8 mouse cellular contexts compared by ENCODE assay signal in genomic region chr4:32983176-32984155, GRCm38 (mm10). TPM values are rescaled to one million over a fixed set of nuclear protein-coding genes. Genes with fewer than 3 reads are reported as not detected.
A peak's percentile ranks its signal among the peaks of the same experiment; 100 is the strongest.
DNase-seq lines count a peak whose midpoint lies in the region; ATAC-seq and TF ChIP-seq lines count a peak whose summit lies in the region.

No protein-coding gene starts in this region.

- TF ChIP-seq POLR2A in bone marrow, adult 2 months (IDR thresholded peaks at IDR 0.05; ENCODE audit: borderline replicate concordance, control insufficient read depth, low read depth, low read length) = 0 out of 2 replicates have a peak, but pooled peaks have one; percentile 10

- H3K27me3 ChIP-seq in C2C12 (ENCODE audit: control insufficient read depth, insufficient read depth, insufficient read length) = no peaks in the 10 kb centered on the region
- peaks cover 17% of the 10 kb centered on the region for H3K27me3 ChIP-seq in forebrain, embryonic 10.5 days (ENCODE audit: poor library complexity, severe bottlenecking)
- H3K27me3 ChIP-seq in heart, embryonic 13.5 days (replicated peaks) = 0 out of 2 replicates have a peak, but pooled peaks cover 5% of the 10 kb centered on the region
- H3K27me3 ChIP-seq in kidney, postnatal 0 days (ENCODE audit: insufficient read depth, low read length) = no peaks in the 10 kb centered on the region
- peaks cover 71% of the 10 kb centered on the region for H3K27me3 ChIP-seq in liver, embryonic 12.5 days (replicated peaks)
- H3K27me3 ChIP-seq in stomach, embryonic 15.5 days (replicated peaks) = no peaks in the 10 kb centered on the region

- no peaks in the 10 kb centered on the region; the same call in 1 of the 2 replicates for H3K4me1 ChIP-seq in bone marrow, adult 2 months (ENCODE audit: control insufficient read depth, insufficient read depth, low read length)
- H3K4me1 ChIP-seq in forebrain, embryonic 10.5 days = peaks cover 47% of the 10 kb centered on the region
- peaks cover 47% of the 10 kb centered on the region for H3K4me1 ChIP-seq in heart, embryonic 13.5 days
- peaks cover 12% of the 10 kb centered on the region for H3K4me1 ChIP-seq in kidney, postnatal 0 days (replicated peaks; ENCODE audit: insufficient read depth, low read length)
- H3K4me1 ChIP-seq in liver, embryonic 12.5 days = peaks cover 86% of the 10 kb centered on the region
- no peaks in the 10 kb centered on the region for H3K4me1 ChIP-seq in stomach, embryonic 15.5 days

- H3ac ChIP-seq in C2C12 (ENCODE audit: control insufficient read depth, insufficient read length, low read depth) = peak overlapping the region; percentile 56

- peak overlapping the region; percentile 94 for H3K9ac ChIP-seq in heart, embryonic 13.5 days
- H3K9ac ChIP-seq in kidney, postnatal 0 days (ENCODE audit: low read depth, low read length) = peak overlapping the region; percentile 77
- peak overlapping the region; percentile 78 for H3K9ac ChIP-seq in liver, embryonic 12.5 days
- peak overlapping the region; percentile 46 for H3K9ac ChIP-seq in stomach, embryonic 15.5 days

- DNase-seq in forebrain, embryonic 10.5 days (ENCODE audit: extremely low spot score, low spot score) = peak; percentile 71
- DNase-seq in kidney, postnatal 0 days (ENCODE audit: low spot score) = peak; percentile 44
- DNase-seq in neural tube, embryonic 10.5 days (ENCODE audit: extremely low spot score, low spot score) = peak; percentile 85

- H3K4me2 ChIP-seq in heart, embryonic 13.5 days = peak overlapping the region; percentile 89
- H3K4me2 ChIP-seq in kidney, postnatal 0 days (ENCODE audit: low read length) = peak overlapping the region; percentile 100
- H3K4me2 ChIP-seq in liver, embryonic 12.5 days = peak overlapping the region; percentile 99
- peak overlapping the region; percentile 98 for H3K4me2 ChIP-seq in stomach, embryonic 15.5 days

- no peak for TF ChIP-seq CTCF in C2C12 (IDR thresholded peaks at IDR 0.05; ENCODE audit: control insufficient read depth, insufficient read depth, insufficient read length)
- no peak for TF ChIP-seq CTCF in bone marrow, adult 2 months (IDR thresholded peaks at IDR 0.05; ENCODE audit: control insufficient read depth, insufficient read depth, low read length)
- TF ChIP-seq CTCF in kidney, postnatal 0 days (IDR thresholded peaks at IDR 0.05; ENCODE audit: low read depth) = no peak

- no peaks in the 10 kb centered on the region for H3K79me3 ChIP-seq in C2C12 (ENCODE audit: low read depth)

- WGBS in bone marrow, adult 2 months = under 1% methylated on average over 92 of the region's 94 CpGs
- WGBS in forebrain, embryonic 10.5 days = under 1% methylated on average over 88 of the region's 94 CpGs
- under 1% methylated on average over 81 of the region's 94 CpGs for WGBS in heart, embryonic 13.5 days
- under 1% methylated on average over 80 of the region's 94 CpGs for WGBS in kidney, postnatal 0 days
- 2% methylated on average over 82 of the region's 94 CpGs for WGBS in liver, embryonic 12.5 days (ENCODE audit: insufficient replicate concordance)
- WGBS in stomach, embryonic 15.5 days = under 1% methylated on average over 83 of the region's 94 CpGs

- H3K79me2 ChIP-seq in C2C12 (ENCODE audit: control insufficient read depth, insufficient read depth) = no peaks in the 10 kb centered on the region

- no peaks in the 10 kb centered on the region for H3K9me3 ChIP-seq in forebrain, embryonic 10.5 days
- H3K9me3 ChIP-seq in heart, embryonic 13.5 days = 0 out of 2 replicates have a peak, but pooled peaks cover 5% of the 10 kb centered on the region
- H3K9me3 ChIP-seq in kidney, postnatal 0 days (replicated peaks; ENCODE audit: low read length) = no peaks in the 10 kb centered on the region
- H3K9me3 ChIP-seq in liver, embryonic 12.5 days (replicated peaks) = peaks cover 4% of the 10 kb centered on the region; the same call in 1 of the 2 replicates
- no peaks in the 10 kb centered on the region for H3K9me3 ChIP-seq in stomach, embryonic 15.5 days

- peak overlapping the region; percentile 65 for H3K27ac ChIP-seq in bone marrow, adult 2 months (ENCODE audit: control insufficient read depth, insufficient read depth, low read depth, low read length, poor library complexity)
- H3K27ac ChIP-seq in forebrain, embryonic 10.5 days = peak overlapping the region; percentile 99
- peak overlapping the region; percentile 88 for H3K27ac ChIP-seq in heart, embryonic 13.5 days (replicated peaks)
- peak overlapping the region; percentile 85 for H3K27ac ChIP-seq in kidney, postnatal 0 days
- H3K27ac ChIP-seq in liver, embryonic 12.5 days = peak overlapping the region; percentile 56; the same call in 1 of the 2 replicates
- H3K27ac ChIP-seq in stomach, embryonic 15.5 days = no peak overlapping the region

- no peaks in the 10 kb centered on the region for H3K36me3 ChIP-seq in C2C12 (ENCODE audit: control insufficient read depth, insufficient read depth)
- 0 out of 2 replicates have a peak, but pooled peaks cover 2% of the 10 kb centered on the region for H3K36me3 ChIP-seq in forebrain, embryonic 10.5 days (replicated peaks)
- H3K36me3 ChIP-seq in heart, embryonic 13.5 days = no peaks in the 10 kb centered on the region
- H3K36me3 ChIP-seq in kidney, postnatal 0 days (ENCODE audit: insufficient read depth, low read length) = no peaks in the 10 kb centered on the region
- H3K36me3 ChIP-seq in liver, embryonic 12.5 days = no peaks in the 10 kb centered on the region
- H3K36me3 ChIP-seq in stomach, embryonic 15.5 days = no peaks in the 10 kb centered on the region

- peak; percentile 75 for ATAC-seq in heart, embryonic 13.5 days (ENCODE audit: extremely low read depth, insufficient number of reproducible peaks, low FRiP score, low TSS enrichment)
- peak; percentile 77 for ATAC-seq in kidney, postnatal 0 days (replicated peaks; ENCODE audit: low FRiP score, low read depth)
- ATAC-seq in liver, embryonic 12.5 days = 0 out of 2 replicates have a peak, but pooled peaks have one; percentile 1
- peak; percentile 21 for ATAC-seq in stomach, embryonic 15.5 days (ENCODE audit: insufficient read depth, low FRiP score, low read depth)

- H3K4me3 ChIP-seq in C2C12 (ENCODE audit: insufficient read depth, poor library complexity, severe bottlenecking) = peak overlapping the region; percentile 25
- H3K4me3 ChIP-seq in bone marrow, adult 2 months (replicated peaks; ENCODE audit: control insufficient read depth, low read depth, low read length) = peak overlapping the region; percentile 81
- peak overlapping the region; percentile 96 for H3K4me3 ChIP-seq in forebrain, embryonic 10.5 days
- peak overlapping the region; percentile 93 for H3K4me3 ChIP-seq in heart, embryonic 13.5 days
- peak overlapping the region; percentile 70 for H3K4me3 ChIP-seq in kidney, postnatal 0 days (replicated peaks; ENCODE audit: low read depth, low read length)
- H3K4me3 ChIP-seq in liver, embryonic 12.5 days = peak overlapping the region; percentile 71
- H3K4me3 ChIP-seq in stomach, embryonic 15.5 days (replicated peaks) = peak overlapping the region; percentile 64

TF ChIP-seq in C2C12, 6 proteins besides CTCF, POLR2A, EP300 and RAD21:
- TF ChIP-seq MYOD1 (IDR thresholded peaks at IDR 0.05; ENCODE audit: control insufficient read depth, insufficient read length, low read depth) (peak; percentile 83), FOSL1 (IDR thresholded peaks at IDR 0.05; ENCODE audit: insufficient read depth, low read length, poor library complexity, severe bottlenecking) (no peak)

RNA-seq across cellular contexts. Expression of gene Rragd, which starts 0.6 kb away (rescaled TPM):
- 4.9 TPM for polyA plus RNA-seq in C2C12 (2012; fragmentation: generic; extraction: Trizol)
- 1.5 and 7.8 TPM in 2 replicates for polyA plus RNA-seq in bone marrow, adult 2 months (2011; ENCODE audit: insufficient read depth, insufficient read length, low replicate concordance, missing spikeins)
- 25.6 and 26.9 TPM in 2 replicates for polyA plus RNA-seq in forebrain, embryonic 10.5 days (2016; fragmentation: Nextera tagmentation; extraction: Ambion mirVana)
- polyA plus RNA-seq in heart, embryonic 13.5 days (2015; fragmentation: Nextera tagmentation; extraction: Ambion mirVana) = 40.9 and 43.3 TPM in 2 replicates
- polyA plus RNA-seq in kidney, postnatal 0 days (2015; fragmentation: Nextera tagmentation; extraction: Ambion mirVana) = 24.0 and 26.8 TPM in 2 replicates
- 4.0 and 4.3 TPM in 2 replicates for polyA plus RNA-seq in liver, embryonic 12.5 days (2016; fragmentation: Nextera tagmentation; extraction: Ambion mirVana)
- polyA plus RNA-seq in stomach, embryonic 15.5 days (2015; fragmentation: Nextera tagmentation; extraction: Ambion mirVana) = 8.9 and 13.0 TPM in 2 replicates

RNA-seq across cellular contexts. Expression of gene Ankrd6, which starts 32.8 kb away (rescaled TPM):
- 0.63 TPM for polyA plus RNA-seq in C2C12 (2012; fragmentation: generic; extraction: Trizol)
- 1.4 and 2.2 TPM in 2 replicates for polyA plus RNA-seq in bone marrow, adult 2 months (2011; ENCODE audit: insufficient read depth, insufficient read length, low replicate concordance, missing spikeins)
- 11.9 and 12.4 TPM in 2 replicates for polyA plus RNA-seq in forebrain, embryonic 10.5 days (2016; fragmentation: Nextera tagmentation; extraction: Ambion mirVana)
- polyA plus RNA-seq in heart, embryonic 13.5 days (2015; fragmentation: Nextera tagmentation; extraction: Ambion mirVana) = 4.2 and 5.0 TPM in 2 replicates
- 8.5 and 9.2 TPM in 2 replicates for polyA plus RNA-seq in kidney, postnatal 0 days (2015; fragmentation: Nextera tagmentation; extraction: Ambion mirVana)
- polyA plus RNA-seq in liver, embryonic 12.5 days (2016; fragmentation: Nextera tagmentation; extraction: Ambion mirVana) = 1.3 and 1.5 TPM in 2 replicates
- 4.5 and 5.4 TPM in 2 replicates for polyA plus RNA-seq in stomach, embryonic 15.5 days (2015; fragmentation: Nextera tagmentation; extraction: Ambion mirVana)

RNA-seq across cellular contexts. Expression of gene Ube2j1, which starts 47.8 kb away (rescaled TPM):
- polyA plus RNA-seq in C2C12 (2012; fragmentation: generic; extraction: Trizol) = 42.7 TPM
- polyA plus RNA-seq in bone marrow, adult 2 months (2011; ENCODE audit: insufficient read depth, insufficient read length, low replicate concordance, missing spikeins) = 17.3 and 18.4 TPM in 2 replicates
- 46.1 and 46.8 TPM in 2 replicates for polyA plus RNA-seq in forebrain, embryonic 10.5 days (2016; fragmentation: Nextera tagmentation; extraction: Ambion mirVana)
- polyA plus RNA-seq in heart, embryonic 13.5 days (2015; fragmentation: Nextera tagmentation; extraction: Ambion mirVana) = 27.5 and 32.8 TPM in 2 replicates
- 39.6 and 44.7 TPM in 2 replicates for polyA plus RNA-seq in kidney, postnatal 0 days (2015; fragmentation: Nextera tagmentation; extraction: Ambion mirVana)
- polyA plus RNA-seq in liver, embryonic 12.5 days (2016; fragmentation: Nextera tagmentation; extraction: Ambion mirVana) = 34.2 and 36.0 TPM in 2 replicates
- 42.3 and 45.4 TPM in 2 replicates for polyA plus RNA-seq in stomach, embryonic 15.5 days (2015; fragmentation: Nextera tagmentation; extraction: Ambion mirVana)

Comparison
In these comparisons a context has a peak if more than half of its experiments do, and no peak if none do; other contexts are left out.
1. H3K4me3 ChIP-seq: peak in every context shown above with its lines; median percentile 96 in forebrain, embryonic 10.5 days; 93 in heart, embryonic 13.5 days; 81 in bone marrow, adult 2 months; 71 in liver, embryonic 12.5 days; 70 in kidney, postnatal 0 days; 64 in stomach, embryonic 15.5 days; 25 in C2C12.
2. ATAC-seq: peak in every context shown above with its lines; median percentile 77 in kidney, postnatal 0 days; 75 in heart, embryonic 13.5 days; 21 in stomach, embryonic 15.5 days; 1 in liver, embryonic 12.5 days.